Mouse (Mus musculus) ES-Bruce4 (cell line): Measurements from ENCODE around the gene Gm10160.

Source experiments
- CTCF ChIP-seq: IDR thresholded peaks from one replicate; pipeline ENCODE4 v1.8.1; 2011; ENCODE audit warnings: low read depth, low read length
- EP300 ChIP-seq: IDR thresholded peaks from 2 replicates; pipeline ENCODE4 v1.6.1; 2011; ENCODE audit warnings: low read depth, low read length; ENCODE audit not compliant: insufficient read depth

GRCm38 (mm10) chr7:81842141-81842540 is 13.5 kb downstream of the Gm10160 start:
- TF ChIP-seq EP300 = no peak
- no peak for TF ChIP-seq CTCF
